Mouse (Mus musculus) liver, embryonic 14.5 days (tissue): ENCODE data around the gene Gsdma3. TPM values are rescaled to one million over a fixed set of nuclear protein-coding genes. Genes with fewer than 3 reads are reported as not detected.

Experiments used
- ATAC-seq: fragments of 200-750 bp; cut with Nextera tagmentation; 2 replicates; pipeline ENCODE4 v1.8.0; 2017; ENCODE audit warnings: moderate number of reproducible peaks, mild to moderate bottlenecking, moderate library complexity; ENCODE audit not compliant: insufficient read depth
- DNase-seq, 3 experiments: peaks; one replicate each; pipeline ENCODE4 v3.0.0-alpha.2; 2012 to 2013; ENCODE audit warnings: low read depth in 3 of 3, low spot score in 3 of 3
- H3K27ac ChIP-seq: fragments of 300-500 bp; sonication (generic); 2 replicates; pipeline ENCODE4 v1.5.1; 2014; ENCODE audit warnings: moderate library complexity, mild to moderate bottlenecking, control low read depth, inconsistent platforms
- H3K27me3 ChIP-seq: fragments of 300-500 bp; sonication (generic); 2 replicates; pipeline ENCODE4 v1.6.1; 2014; ENCODE audit warnings: mild to moderate bottlenecking, low read length, moderate library complexity; ENCODE audit not compliant: control insufficient read depth, insufficient read depth
- H3K36me3 ChIP-seq: fragments of 300-500 bp; sonication (generic); replicated peaks from 2 replicates; pipeline ENCODE4 v1.6.1; 2014; ENCODE audit warnings: low read depth; ENCODE audit not compliant: control insufficient read depth, insufficient read depth
- H3K4me1 ChIP-seq, 2 experiments: fragments of 200-500 bp in 1 of 2; fragments of 300-500 bp in 1 of 2; sonication (generic) in 1 of 2; replicated peaks; 2 replicates each; pipeline ENCODE4 v1.6.1; 2012 to 2014; ENCODE audit warnings: antibody characterized with exemption in 1 of 2, inconsistent platforms in 1 of 2, low read length in 1 of 2; ENCODE audit not compliant: control insufficient read depth in 2 of 2, insufficient read depth in 2 of 2
- H3K4me2 ChIP-seq: fragments of 300-500 bp; sonication (generic); 2 replicates; pipeline ENCODE4 v1.6.1; 2014; ENCODE audit warnings: low read depth, mild to moderate bottlenecking, control low read depth, moderate library complexity
- H3K4me3 ChIP-seq, 2 experiments: fragments of 200-500 bp in 1 of 2; fragments of 300-500 bp in 1 of 2; sonication (generic) in 1 of 2; 2 replicates each; pipeline ENCODE4 v1.5.1; 2012 to 2014; ENCODE audit warnings: low read depth in 2 of 2, low read length in 2 of 2, mild to moderate bottlenecking in 2 of 2, control low read depth in 1 of 2, inconsistent platforms in 1 of 2, moderate library complexity in 1 of 2; ENCODE audit not compliant: insufficient read depth in 1 of 2
- H3K9ac ChIP-seq: fragments of 300-500 bp; sonication (generic); replicated peaks from 2 replicates; pipeline ENCODE4 v1.6.1; 2014; ENCODE audit warnings: mild to moderate bottlenecking, control low read depth, moderate library complexity
- H3K9me3 ChIP-seq: fragments of 300-500 bp; sonication (generic); 2 replicates; pipeline ENCODE4 v1.6.1; 2016; ENCODE audit warnings: low read length, mixed read lengths; ENCODE audit not compliant: control insufficient read depth
- CTCF ChIP-seq: IDR thresholded peaks from 2 replicates; pipeline ENCODE4 v1.5.1; 2016; ENCODE audit warnings: antibody characterized with exemption, low read depth, control low read depth
- EP300 ChIP-seq: IDR thresholded peaks from 2 replicates; pipeline ENCODE4 v1.6.1; 2016; ENCODE audit warnings: antibody characterized with exemption, low read depth
- WGBS: fragments of 180-500 bp; shearing (Covaris S2); extraction: QIAGEN DNeasy Blood & Tissue Kit; methylation state at CpG from one replicate; pipeline ENCODE4 v1.1.7; 2014; ENCODE audit not compliant: insufficient replicate concordance; 5-methylcytosine and 5-hydroxymethylcytosine counted together
- polyA plus RNA-seq, 2 experiments: library from polyadenylated mRNA; depleted of rRNA in 1 of 2; stranded (reverse) in 1 of 2; unstranded in 1 of 2; fragments of >200 nt; fragmentation: Nextera tagmentation in 1 of 2; extraction: Ambion mirVana in 1 of 2; gene quantifications; 2 replicates each; pipeline versions ENCODE4 v1.2.1 to v1.2.3; 2012 to 2014

Gsdma3 gene
- polyA plus RNA-seq, 2 experiments = not detected

DNA sequence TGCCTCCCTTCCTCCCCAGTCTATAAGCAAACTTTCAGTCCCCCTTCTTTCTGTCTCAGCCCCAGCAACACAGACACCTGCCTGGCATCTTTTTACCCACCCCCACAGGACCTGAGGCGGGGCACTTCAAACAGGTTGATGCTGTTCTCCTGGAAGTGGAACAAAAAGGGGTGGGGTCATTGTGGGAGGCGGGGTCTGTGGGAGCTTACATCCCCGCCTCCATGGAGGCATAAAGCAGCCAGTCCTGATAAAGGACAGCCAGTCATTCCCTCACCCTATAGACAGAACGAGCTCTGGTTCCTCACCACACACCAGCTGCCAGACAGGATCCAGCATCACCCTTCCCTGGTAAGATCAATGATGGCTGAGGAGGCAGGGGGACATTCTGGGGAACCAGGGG, 37.9 kb downstream of the Gsdma3 start, which contains the start of gene Gsdma:
Gene Gsdma, plus strand, starts transcription at position 261 of the 400 bp plus-strand sequence.
- peaks cover 3% of the 10 kb centered on the region for H3K27me3 ChIP-seq
- no peak within 1 kb of the TSS for H3K9ac ChIP-seq
- no peaks in the 10 kb centered on the region for H3K36me3 ChIP-seq
- TF ChIP-seq CTCF (no peak), EP300 (no peak)
- H3K4me2 ChIP-seq = no peak within 1 kb of the TSS
- H3K4me1 ChIP-seq = no peaks in the 10 kb centered on the region
- no peak within 1 kb of the TSS for H3K4me3 ChIP-seq
- no peaks in the 10 kb centered on the region for H3K9me3 ChIP-seq
- DNase-seq = no peak
- 21% methylated on average over 4 of the region's 4 CpGs for WGBS
- no peak for ATAC-seq
- H3K27ac ChIP-seq = no peak within 1 kb of the TSS

DNA sequence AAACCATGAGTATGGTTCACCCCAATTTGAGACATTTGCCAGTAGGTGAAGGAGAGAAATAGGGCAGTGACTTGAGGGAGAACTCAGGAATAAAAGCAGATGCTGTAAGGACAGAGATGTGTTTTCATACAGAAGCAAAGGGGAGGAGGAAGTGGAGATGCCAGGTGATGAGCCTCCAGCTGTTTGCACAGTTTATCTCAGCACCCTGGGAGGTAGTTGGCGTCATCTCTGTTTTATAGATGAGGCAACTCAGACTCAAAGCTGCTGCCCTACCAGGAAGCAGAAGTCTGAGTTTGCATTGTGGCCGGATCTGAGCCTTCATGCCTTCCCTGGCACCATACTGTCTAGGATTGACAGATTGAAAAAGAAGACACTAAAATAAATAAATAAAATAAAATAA, 42.8 kb downstream of the Gsdma3 start:
- peaks cover 3% of the 10 kb centered on the region for H3K27me3 ChIP-seq
- no peak overlapping the region for H3K9ac ChIP-seq
- WGBS = 23% methylated on average over 2 of the region's 2 CpGs
- peaks cover 5 to 19% of the 10 kb centered on the region in 2 experiments; a peak in 3 of 4 replicates for H3K4me1 ChIP-seq
- H3K4me3 ChIP-seq = no peak overlapping the region
- no peak overlapping the region for H3K27ac ChIP-seq
- TF ChIP-seq CTCF = no peak
- TF ChIP-seq EP300 = no peak
- no peak for DNase-seq
- H3K9me3 ChIP-seq = no peaks in the 10 kb centered on the region
- no peaks in the 10 kb centered on the region for H3K36me3 ChIP-seq
- H3K4me2 ChIP-seq = no peak overlapping the region
- no peak for ATAC-seq

DNA sequence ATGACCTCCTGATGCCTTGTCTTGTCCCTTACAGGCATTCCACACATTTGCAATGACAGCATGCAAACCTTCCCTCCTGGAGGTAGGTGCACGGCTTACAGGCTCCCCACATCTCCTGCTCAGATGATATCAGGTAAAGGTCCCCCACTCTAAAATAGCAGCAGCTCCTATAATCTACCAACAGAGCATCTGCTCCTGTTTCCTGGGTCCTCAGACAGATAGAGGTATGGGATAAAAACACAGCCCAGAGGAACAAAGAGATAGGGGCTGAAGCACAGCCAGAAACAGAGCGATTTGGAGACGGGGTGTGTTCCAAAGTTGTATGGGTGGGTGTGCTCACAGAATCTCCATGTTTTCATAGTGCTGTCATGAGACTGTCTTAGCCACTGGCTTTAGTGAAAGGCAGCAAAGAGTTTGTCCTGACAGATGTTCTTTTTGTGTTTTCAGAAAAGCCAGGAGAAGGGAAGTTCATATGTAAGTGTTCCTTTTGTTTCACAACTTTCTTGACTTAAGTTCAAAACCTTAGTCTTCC, 45.2 kb downstream of the Gsdma3 start:
- H3K27me3 ChIP-seq = peaks cover 3% of the 10 kb centered on the region
- DNase-seq (no peak), ATAC-seq (no peak)
- H3K4me3 ChIP-seq = no peak overlapping the region
- H3K4me1 ChIP-seq = peaks cover 5 to 19% of the 10 kb centered on the region in 2 experiments; a peak in 3 of 4 replicates
- no peaks in the 10 kb centered on the region for H3K9me3 ChIP-seq
- no peak overlapping the region for H3K4me2 ChIP-seq
- no peak overlapping the region for H3K9ac ChIP-seq
- H3K36me3 ChIP-seq = no peaks in the 10 kb centered on the region
- 25% methylated on average over 3 of the region's 3 CpGs for WGBS
- H3K27ac ChIP-seq = no peak overlapping the region
- TF ChIP-seq EP300 = no peak
- TF ChIP-seq CTCF = no peak

DNA sequence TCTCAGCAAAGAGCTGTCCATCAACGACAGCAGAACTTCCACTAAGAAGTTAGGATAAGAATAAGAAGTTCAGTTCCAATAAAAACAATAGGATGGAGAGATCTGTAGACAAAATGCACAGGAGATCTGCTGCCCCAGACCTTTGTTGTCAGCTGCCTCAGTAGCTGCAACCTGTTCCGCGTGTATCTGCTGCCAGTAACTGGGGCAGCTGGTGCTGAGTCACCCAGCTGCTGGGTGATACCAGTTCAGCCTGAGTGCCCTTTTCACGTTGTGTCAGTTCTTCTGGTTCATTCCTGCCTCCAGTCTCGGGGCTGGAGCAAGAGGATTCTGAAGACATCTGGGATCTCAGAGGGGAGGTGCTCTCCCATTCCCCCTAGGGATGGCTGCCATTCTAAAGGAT, 45.7 kb downstream of the Gsdma3 start:
- no peak for TF ChIP-seq CTCF
- Histone ChIP-seq H3K4me3 (no peak overlapping the region), H3K27me3 (peaks cover 3% of the 10 kb centered on the region), H3K4me1 (peaks cover 5 to 19% of the 10 kb centered on the region in 2 experiments; a peak in 3 of 4 replicates), H3K27ac (no peak overlapping the region), H3K9me3 (no peaks in the 10 kb centered on the region), H3K36me3 (no peaks in the 10 kb centered on the region), H3K9ac (no peak overlapping the region), H3K4me2 (no peak overlapping the region)
- WGBS = 17% methylated on average over 5 of the region's 5 CpGs
- peak in 2 of 3 experiments; percentile 24 to 34 for DNase-seq
- ATAC-seq = peak; percentile 71; the same call in 1 of the 2 replicates

DNA sequence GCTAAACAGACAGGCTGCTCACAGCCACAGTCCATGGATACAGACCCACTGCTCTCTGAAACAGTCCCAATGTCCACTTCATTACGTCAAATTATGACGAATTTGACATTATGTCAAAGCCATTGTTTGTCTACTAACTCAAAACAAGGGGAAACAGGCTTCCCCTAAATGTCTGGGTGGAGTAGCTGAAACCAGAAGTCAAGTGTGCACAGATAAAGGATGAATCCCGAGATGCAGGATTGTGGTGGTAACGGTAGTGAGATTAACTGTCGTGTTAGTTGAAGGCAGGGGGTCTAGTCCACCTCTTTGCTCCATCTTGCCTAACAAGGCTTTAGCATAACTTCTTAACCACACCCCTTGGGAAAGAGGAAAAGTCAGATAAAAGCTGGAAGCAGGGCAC, 46.3 kb downstream of the Gsdma3 start:
- WGBS = 31% methylated on average over 5 of the region's 5 CpGs
- no peak overlapping the region for H3K4me3 ChIP-seq
- no peaks in the 10 kb centered on the region for H3K9me3 ChIP-seq
- ATAC-seq (no peak), DNase-seq (no peak)
- H3K27me3 ChIP-seq = peaks cover 2% of the 10 kb centered on the region
- no peak overlapping the region for H3K9ac ChIP-seq
- H3K4me1 ChIP-seq = peaks cover 5 to 19% of the 10 kb centered on the region in 2 experiments; a peak in 3 of 4 replicates
- no peak overlapping the region for H3K4me2 ChIP-seq
- TF ChIP-seq EP300 = no peak
- TF ChIP-seq CTCF = no peak
- no peaks in the 10 kb centered on the region for H3K36me3 ChIP-seq
- no peak overlapping the region for H3K27ac ChIP-seq
